Mouse (Mus musculus) embryo, embryonic 11.5 days (tissue): ENCODE data around the gene Cpeb2.

Experiments
- DNase-seq: peaks from one replicate; pipeline ENCODE4 v3.0.0-alpha.2; 2012; ENCODE audit warnings: low read depth, low spot score

Gene Cpeb2

DNA sequence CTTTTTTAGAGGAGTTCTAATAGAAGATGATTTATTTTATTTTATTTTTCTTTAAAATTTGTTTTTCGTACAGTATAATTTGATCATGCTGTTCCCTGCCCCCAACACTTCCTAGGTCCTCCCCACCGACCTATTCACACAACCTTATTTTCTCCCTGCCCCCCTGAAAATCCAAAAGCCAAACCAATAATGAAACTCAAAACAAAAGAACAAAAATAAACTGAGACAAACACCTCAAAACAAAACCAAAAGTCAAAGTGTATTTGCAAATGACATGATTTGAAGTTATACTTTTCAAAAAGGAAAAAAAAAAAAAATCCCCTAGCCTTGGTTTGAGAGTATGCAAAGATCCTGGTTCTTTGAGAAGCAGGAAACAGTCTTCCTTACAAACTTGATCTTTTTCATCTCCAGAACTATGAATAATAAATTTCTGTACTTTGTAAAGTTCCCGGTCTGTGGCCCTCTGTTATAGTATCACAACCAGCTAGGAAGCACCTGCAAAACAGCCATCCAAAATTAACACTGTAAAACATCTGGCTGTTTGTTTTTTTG, 91.4 kb downstream of the Cpeb2 start:
- DNase-seq: no peak

DNA sequence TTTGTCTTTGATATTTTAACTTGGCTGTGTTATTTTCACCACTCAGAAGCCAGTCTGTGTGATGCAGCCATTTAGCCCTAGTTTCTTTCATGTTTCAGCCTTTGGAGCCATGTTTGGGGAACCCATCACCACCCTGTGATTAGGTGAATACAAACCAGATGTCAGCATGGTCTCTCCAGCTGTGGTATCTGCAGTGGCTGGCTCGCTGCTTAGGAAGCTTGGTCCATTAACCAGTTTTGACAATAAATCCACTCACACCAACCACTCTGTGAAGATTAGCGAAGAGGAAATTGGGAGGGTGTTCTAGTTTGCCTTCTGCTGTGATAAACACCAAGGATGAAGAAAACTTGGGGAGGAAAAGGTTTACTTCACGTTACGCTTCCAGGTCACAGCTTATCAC, 92.6 kb downstream of the Cpeb2 start:
- DNase-seq: no peak

DNA sequence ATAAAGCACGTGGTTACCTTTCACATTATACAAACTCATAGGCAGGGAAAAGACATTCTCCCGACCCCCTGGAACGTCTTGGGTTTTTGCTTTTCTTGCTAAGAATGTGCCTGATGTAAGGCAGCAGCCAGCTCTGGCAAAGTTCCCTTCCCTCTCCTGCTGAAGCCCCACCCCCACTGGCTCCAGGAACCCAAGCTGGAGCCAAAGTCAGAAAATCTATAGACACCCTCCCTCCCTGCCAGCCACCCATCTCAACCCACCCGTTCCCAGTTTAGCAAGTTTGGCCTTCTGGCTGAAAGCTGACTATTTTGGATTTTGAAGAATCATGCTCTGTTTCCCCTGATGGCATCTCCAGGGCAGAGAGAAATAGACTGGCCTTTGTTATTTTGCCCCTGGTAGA, 95.6 kb downstream of the Cpeb2 start:
- no peak for DNase-seq

DNA sequence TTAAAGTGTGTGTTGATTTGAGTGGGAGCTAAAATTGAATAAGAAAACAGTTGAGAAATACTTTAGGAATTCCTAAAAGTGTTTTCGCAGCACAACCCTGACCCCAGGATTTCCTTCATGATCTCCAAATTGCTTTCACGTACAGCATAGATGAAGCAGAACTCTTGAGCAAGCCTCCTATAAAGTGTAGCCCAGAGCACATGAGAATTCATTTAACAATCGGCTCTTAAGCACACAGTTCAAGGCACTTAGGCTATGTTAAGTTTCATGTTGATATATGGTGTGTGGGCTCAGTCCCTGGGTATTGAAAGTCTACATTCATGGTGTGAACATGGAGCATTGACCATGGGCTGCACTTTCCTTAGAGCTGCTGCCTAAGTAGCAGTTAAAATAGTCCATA, 97.3 kb downstream of the Cpeb2 start:
- no peak for DNase-seq

DNA sequence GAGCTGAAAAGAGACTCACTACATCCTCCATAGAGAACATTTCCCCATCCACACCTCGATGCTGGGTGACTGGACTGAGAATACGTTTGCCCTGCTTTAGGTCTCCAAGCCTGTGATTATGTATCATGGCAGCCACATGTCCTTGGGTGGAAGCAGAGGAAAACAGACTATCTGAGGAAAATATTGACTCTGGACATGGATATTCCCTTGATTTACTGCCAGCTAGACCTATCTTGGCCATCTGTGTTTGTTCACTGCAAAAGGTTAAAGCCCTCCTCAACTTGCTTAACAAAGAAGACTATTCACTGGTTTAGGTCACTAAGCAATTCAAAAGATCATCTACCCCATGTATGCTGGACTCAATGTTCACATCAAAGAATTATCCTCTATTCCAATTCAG, 101.5 kb downstream of the Cpeb2 start:
- DNase-seq: no peak

DNA sequence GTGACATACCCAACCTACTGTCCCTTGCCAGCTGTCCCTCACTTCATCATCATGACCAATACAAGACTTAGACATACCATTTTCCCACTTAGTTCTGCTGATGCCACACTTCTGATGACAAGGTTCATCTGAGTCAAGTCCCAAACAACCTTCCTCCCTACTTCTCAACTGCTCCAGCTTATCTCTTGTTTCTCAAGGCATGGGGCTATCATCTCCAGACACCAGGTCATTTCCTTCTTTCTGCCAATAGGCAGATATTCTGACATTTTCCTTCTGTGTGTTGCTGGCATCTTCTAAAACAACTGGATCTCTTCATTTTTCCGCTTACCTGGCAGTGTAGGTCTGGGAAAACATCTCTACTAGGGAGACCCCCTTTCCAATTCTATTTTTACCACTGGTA, 104.2 kb downstream of the Cpeb2 start:
- DNase-seq: no peak

DNA sequence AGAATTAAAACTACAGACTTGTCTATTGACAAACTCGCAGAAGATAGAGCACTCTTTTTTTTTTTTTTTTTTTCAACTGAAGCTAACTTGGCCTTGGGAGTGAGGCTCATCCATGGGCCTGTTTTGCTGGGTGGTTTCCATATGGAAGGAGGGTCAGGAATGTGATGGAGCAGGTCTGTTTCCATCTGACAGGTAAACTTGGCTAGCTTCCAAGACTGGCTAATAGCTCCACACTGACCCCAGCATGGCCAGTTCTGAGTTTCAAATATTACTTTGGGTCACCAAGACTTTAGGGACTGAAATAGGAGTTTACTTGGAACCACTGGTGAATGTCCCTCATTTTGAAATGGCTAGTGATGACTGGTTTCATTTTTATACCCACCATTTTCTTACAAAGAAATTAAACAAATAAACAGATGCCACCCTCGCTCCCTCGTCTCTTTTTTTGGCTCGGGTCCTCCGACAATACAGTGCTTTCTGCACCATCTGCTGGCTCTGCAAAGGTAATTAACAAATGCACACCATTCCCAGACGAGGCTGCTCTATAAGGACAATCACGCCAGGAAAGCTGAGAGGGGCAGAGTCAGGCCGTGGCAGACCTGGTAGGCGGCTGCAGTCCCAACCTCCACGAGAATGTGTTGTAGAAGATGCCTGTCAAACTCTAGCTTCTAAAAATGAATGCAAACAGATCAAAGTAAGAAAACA, 106.0 kb downstream of the Cpeb2 start:
- DNase-seq: no peak
